Mouse (Mus musculus) hindbrain, postnatal 0 days (tissue): ENCODE data around the gene Amh. TPM values are rescaled to one million over a fixed set of nuclear protein-coding genes. Genes with fewer than 3 reads are reported as not detected.

Experiments
- ATAC-seq: fragments of 200-750 bp; cut with Nextera tagmentation; 2 replicates; pipeline ENCODE4 v1.8.0; 2017; ENCODE audit warnings: mild to moderate bottlenecking, moderate TSS enrichment, moderate library complexity
- DNase-seq: peaks from one replicate; pipeline ENCODE4 v3.0.0-alpha.2; 2015; ENCODE audit warnings: low spot score
- H3K27ac ChIP-seq: fragments of 300-500 bp; sonication (generic); 2 replicates; pipeline ENCODE4 v1.5.1; 2014; ENCODE audit warnings: mild to moderate bottlenecking
- H3K27me3 ChIP-seq: fragments of 300-500 bp; sonication (generic); 2 replicates; pipeline ENCODE4 v1.6.1; 2014; ENCODE audit warnings: low read length, mixed read lengths; ENCODE audit not compliant: insufficient read depth
- H3K36me3 ChIP-seq: fragments of 300-500 bp; sonication (generic); 2 replicates; pipeline ENCODE4 v1.6.1; 2014; ENCODE audit warnings: low read length, mixed read lengths; ENCODE audit not compliant: insufficient read depth
- H3K4me1 ChIP-seq: fragments of 300-500 bp; sonication (generic); 2 replicates; pipeline ENCODE4 v1.6.1; 2014; ENCODE audit warnings: antibody characterized with exemption, low read length, mixed read lengths; ENCODE audit not compliant: insufficient read depth
- H3K4me2 ChIP-seq: fragments of 300-500 bp; sonication (generic); 2 replicates; pipeline ENCODE4 v1.6.1; 2014; ENCODE audit warnings: low read depth, mild to moderate bottlenecking, low read length, moderate library complexity, mixed read lengths
- H3K4me3 ChIP-seq: fragments of 300-500 bp; sonication (generic); 2 replicates; pipeline ENCODE4 v1.5.1; 2014; ENCODE audit warnings: low read length
- H3K9ac ChIP-seq: fragments of 300-500 bp; sonication (generic); replicated peaks from 2 replicates; pipeline ENCODE4 v1.6.1; 2014; ENCODE audit warnings: mild to moderate bottlenecking, low read length, moderate library complexity, mixed read lengths
- H3K9me3 ChIP-seq: fragments of 300-500 bp; sonication (generic); 2 replicates; pipeline ENCODE4 v1.6.1; 2016; ENCODE audit warnings: low read length, mixed read lengths
- CTCF ChIP-seq: IDR thresholded peaks from 2 replicates; pipeline ENCODE4 v1.5.1; 2016; ENCODE audit warnings: antibody characterized with exemption, control low read depth, low read depth
- WGBS: fragments of 180-500 bp; shearing (Covaris S2); extraction: QIAGEN DNeasy Blood & Tissue Kit; methylation state at CpG from one replicate; pipeline ENCODE4 v1.1.7; 2014; 5-methylcytosine and 5-hydroxymethylcytosine counted together
- polyA plus RNA-seq: library from polyadenylated mRNA; unstranded; fragments of >200 nt; fragmentation: Nextera tagmentation; extraction: Ambion mirVana; gene quantifications from 2 replicates; pipeline ENCODE4 v1.2.1, GENCODE M21; 2015
- total RNA-seq: library from RNA; depleted of rRNA; stranded (reverse); fragments of >200 nt; gene quantifications from 2 replicates; pipeline ENCODE4 v1.2.3, GENCODE M21; 2014

The Amh gene
- total and polyA plus RNA-seq, 2 experiments from 2014 or later: 2.6 TPM; not detected in 1

DNA sequence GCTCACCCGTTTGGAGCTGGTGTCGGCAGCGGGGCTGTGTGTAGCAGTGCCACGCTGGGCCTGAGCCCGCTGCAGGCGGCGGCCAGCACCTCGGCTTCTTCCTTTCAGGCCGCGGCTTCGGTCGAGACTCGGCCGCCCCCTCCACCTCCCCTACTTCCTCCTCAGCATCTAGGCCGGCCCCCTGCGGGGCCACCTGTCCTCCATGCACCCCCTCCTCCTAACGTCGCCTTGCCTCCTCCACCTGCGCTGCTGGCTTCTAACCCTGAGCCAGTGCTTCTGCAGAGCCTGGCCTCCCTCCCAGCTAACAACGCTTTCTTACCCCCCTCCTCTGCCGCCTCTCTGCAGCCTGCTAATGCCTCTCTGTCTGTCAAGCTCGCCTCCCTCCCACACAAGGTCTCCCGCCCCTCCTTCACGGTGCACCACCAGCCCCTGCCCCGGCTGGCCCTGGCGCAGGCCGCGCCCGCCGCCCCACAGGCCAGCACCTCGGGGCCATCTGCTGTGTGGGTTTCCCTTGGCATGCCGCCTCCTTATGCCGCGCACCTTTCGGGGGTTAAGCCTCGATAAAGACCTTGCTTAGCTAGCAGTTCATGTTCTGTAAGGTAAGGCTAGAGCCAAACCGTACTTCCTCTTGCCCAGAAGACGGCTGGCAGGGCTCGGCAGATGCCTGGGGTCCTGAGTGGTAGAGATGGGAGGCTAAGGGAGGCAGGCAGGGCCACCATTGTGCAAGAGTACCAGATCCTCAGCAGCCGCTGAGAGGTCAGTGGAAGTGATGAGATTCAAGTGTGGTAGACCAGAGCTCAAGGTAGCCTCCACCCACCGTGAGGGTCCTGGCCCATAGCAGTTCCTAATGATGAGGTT is 12.6 kb upstream of the Amh start:
- no peak overlapping the region for H3K4me3 ChIP-seq
- no peak overlapping the region for H3K4me2 ChIP-seq
- H3K9me3 ChIP-seq: no peaks in the 10 kb centered on the region
- peak; percentile 40 for DNase-seq
- peaks cover 56% of the 10 kb centered on the region for H3K36me3 ChIP-seq
- ATAC-seq: peak; percentile 31
- no peaks in the 10 kb centered on the region for H3K27me3 ChIP-seq
- H3K27ac ChIP-seq: peak overlapping the region; percentile 41
- WGBS: 64% methylated on average over 40 of the region's 41 CpGs
- peaks cover 6% of the 10 kb centered on the region for H3K4me1 ChIP-seq
- TF ChIP-seq CTCF: no peak
- H3K9ac ChIP-seq: no peak overlapping the region

GRCm38 (mm10) chr10:80793033-80793784 is 11.8 kb upstream of the Amh start:
- no peak for DNase-seq
- 88% methylated on average over 13 of the region's 13 CpGs for WGBS
- peaks cover 49% of the 10 kb centered on the region for H3K36me3 ChIP-seq

DNA sequence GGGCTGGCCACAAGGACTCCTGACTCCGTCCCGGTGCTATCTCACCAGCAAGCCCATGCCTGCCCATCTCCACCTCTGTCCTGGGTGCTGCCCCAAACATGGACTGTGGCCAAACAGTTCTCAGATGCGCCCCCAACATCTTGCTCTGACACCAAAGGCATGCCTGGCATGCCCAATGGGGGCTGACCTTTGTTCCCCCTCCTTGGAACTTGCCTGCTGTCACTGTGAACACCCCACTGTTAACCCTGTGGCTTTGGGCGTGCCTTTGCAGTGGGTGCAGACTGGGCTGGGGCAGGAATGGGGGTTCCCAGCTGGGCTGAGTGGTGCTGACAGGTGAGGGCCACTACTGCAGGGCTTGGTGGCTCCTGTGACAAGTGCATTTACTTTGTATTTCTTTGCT is 11.2 kb upstream of the Amh start:
- no peak overlapping the region for H3K4me3 ChIP-seq
- 84% methylated on average over 4 of the region's 4 CpGs for WGBS
- H3K9ac ChIP-seq: no peak overlapping the region
- TF ChIP-seq CTCF: no peak
- peaks cover 43% of the 10 kb centered on the region for H3K36me3 ChIP-seq
- no peak for ATAC-seq
- no peaks in the 10 kb centered on the region for H3K27me3 ChIP-seq
- no peak overlapping the region for H3K27ac ChIP-seq
- no peak overlapping the region for H3K4me2 ChIP-seq
- H3K9me3 ChIP-seq: no peaks in the 10 kb centered on the region
- no peak for DNase-seq
- H3K4me1 ChIP-seq: peaks cover 6% of the 10 kb centered on the region

More at GRCm38 (mm10) chr10:80793033-80793784, 11.8 kb upstream of the Amh start:
- Histone ChIP-seq H3K4me2 (no peak overlapping the region), H3K4me1 (peaks cover 6% of the 10 kb centered on the region), H3K27me3 (no peaks in the 10 kb centered on the region), H3K9me3 (no peaks in the 10 kb centered on the region), H3K4me3 (no peak overlapping the region), H3K27ac (peak overlapping the region; percentile 41; the same call in 1 of the 2 replicates), H3K9ac (no peak overlapping the region)
- TF ChIP-seq CTCF: no peak
- ATAC-seq: no peak

GRCm38 (mm10) chr10:80794750-80795149 is 10.3 kb upstream of the Amh start:
- peaks cover 11% of the 10 kb centered on the region for H3K4me1 ChIP-seq
- no peak overlapping the region for H3K4me2 ChIP-seq
- H3K9me3 ChIP-seq: no peaks in the 10 kb centered on the region
- WGBS: 84% methylated on average over 8 of the region's 8 CpGs
- H3K4me3 ChIP-seq: no peak overlapping the region
- DNase-seq: no peak
- no peak overlapping the region for H3K27ac ChIP-seq
- ATAC-seq: no peak
- H3K9ac ChIP-seq: no peak overlapping the region; the same call in 1 of the 2 replicates
- no peak for TF ChIP-seq CTCF
- peaks cover 36% of the 10 kb centered on the region for H3K36me3 ChIP-seq
- no peaks in the 10 kb centered on the region for H3K27me3 ChIP-seq

GRCm38 (mm10) chr10:80796307-80796848 is 8.7 kb upstream of the Amh start:
- peak overlapping the region; percentile 97 for H3K4me2 ChIP-seq
- 73% methylated on average over 9 of the region's 9 CpGs for WGBS
- H3K4me1 ChIP-seq: peaks cover 13% of the 10 kb centered on the region
- peak overlapping the region; percentile 96; the same call in 1 of the 2 replicates for H3K9ac ChIP-seq
- no peak for DNase-seq
- H3K27me3 ChIP-seq: no peaks in the 10 kb centered on the region
- no peak for ATAC-seq
- peaks cover 26% of the 10 kb centered on the region for H3K36me3 ChIP-seq
- H3K27ac ChIP-seq: no peak overlapping the region
- TF ChIP-seq CTCF: no peak
- H3K4me3 ChIP-seq: no peak overlapping the region
- H3K9me3 ChIP-seq: no peaks in the 10 kb centered on the region

GRCm38 (mm10) chr10:80797186-80798149 is 7.6 kb upstream of the Amh start:
- DNase-seq: peak; percentile 85
- H3K4me1 ChIP-seq: peaks cover 13% of the 10 kb centered on the region
- no peaks in the 10 kb centered on the region for H3K9me3 ChIP-seq
- H3K27ac ChIP-seq: peak overlapping the region; percentile 97
- H3K4me2 ChIP-seq: peak overlapping the region; percentile 97
- 0 out of 2 replicates have a peak, but pooled peaks have one; percentile 2 for TF ChIP-seq CTCF
- peak; percentile 83 for ATAC-seq
- H3K4me3 ChIP-seq: peak overlapping the region; percentile 87
- H3K27me3 ChIP-seq: no peaks in the 10 kb centered on the region
- peak overlapping the region; percentile 96 for H3K9ac ChIP-seq
- H3K36me3 ChIP-seq: peaks cover 29% of the 10 kb centered on the region
- 3% methylated on average over 56 of the region's 59 CpGs for WGBS
